ENCODE assay signal across 26 mouse cellular contexts in the genomic region with DNA sequence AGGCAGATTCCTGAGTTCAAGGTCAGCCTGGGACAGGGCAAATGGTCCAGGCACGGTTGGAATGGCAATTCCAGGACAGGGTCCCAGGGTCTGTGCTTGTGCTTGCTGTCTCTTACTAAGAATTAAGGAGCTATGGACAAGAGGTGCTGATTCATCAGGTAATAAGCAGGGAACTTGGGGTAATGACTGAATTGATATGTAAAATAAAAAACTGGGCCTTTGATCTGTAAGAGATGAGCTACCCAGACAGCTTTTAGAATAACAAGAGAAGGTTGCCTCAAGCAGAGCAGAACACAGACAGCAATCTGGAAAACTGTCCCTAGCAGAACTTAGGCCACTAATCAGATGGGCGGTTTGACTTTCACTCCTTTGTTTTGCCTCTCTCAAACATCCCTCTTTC.
"Had no signal": no experiment of that assay in that cellular context is flagged by ENCODE, and none has a peak within 500 bp of the region (broad histone marks: within the 10 kb centered on the region; RNA-seq: fewer than 3 reads in every experiment).

No protein-coding gene starts in this region.

- H3K9me3 ChIP-seq: heart, embryonic 13.5 days; heart, embryonic 15.5 days; kidney, embryonic 15.5 days; limb, embryonic 15.5 days; liver, embryonic 12.5 days had no signal

- H3K4me1 ChIP-seq: heart, embryonic 13.5 days; heart, embryonic 15.5 days; kidney, embryonic 15.5 days; limb, embryonic 15.5 days; liver, embryonic 12.5 days had no signal

- H3K36me3 ChIP-seq: heart, embryonic 13.5 days; heart, embryonic 15.5 days; kidney, embryonic 15.5 days; limb, embryonic 13.5 days; limb, embryonic 15.5 days; liver, embryonic 12.5 days had no signal

- H3K9ac ChIP-seq: heart, embryonic 13.5 days; heart, embryonic 15.5 days; hindbrain, embryonic 14.5 days; kidney, embryonic 15.5 days; limb, embryonic 13.5 days; limb, embryonic 15.5 days; liver, embryonic 12.5 days; liver, embryonic 14.5 days had no signal

- ATAC-seq: hindbrain, embryonic 16.5 days; intestine, embryonic 16.5 days; liver, embryonic 12.5 days had no signal

- H3K4me3 ChIP-seq: heart, adult 2 months; heart, embryonic 13.5 days; heart, embryonic 15.5 days; kidney, embryonic 15.5 days; limb, embryonic 13.5 days; limb, embryonic 15.5 days; liver, embryonic 12.5 days had no signal

- H3K27me3 ChIP-seq: heart, embryonic 13.5 days; heart, embryonic 15.5 days; kidney, embryonic 15.5 days; limb, embryonic 13.5 days; limb, embryonic 15.5 days; liver, embryonic 12.5 days had no signal

- H3K27ac ChIP-seq: heart, adult 2 months; heart, embryonic 13.5 days; heart, embryonic 15.5 days; hindbrain, embryonic 14.5 days; kidney, embryonic 15.5 days; kidney, postnatal 0 days; limb, embryonic 13.5 days; limb, embryonic 15.5 days; liver, embryonic 12.5 days; liver, embryonic 14.5 days had no signal

- DNase-seq: gastrocnemius, postnatal 14 days; gastrocnemius, postnatal 36 days; heart, adult 11 months; heart, adult 2 months; heart, postnatal 14 days; heart, postnatal 36 days; kidney, adult 11 months; kidney, adult 2 months; kidney, adult 9 months; kidney, postnatal 14 days; kidney, postnatal 36 days; layer of hippocampus, adult 9-11 months; layer of hippocampus, postnatal 36 days; left cerebral cortex, postnatal 4 days had no signal

- H3K4me2 ChIP-seq: heart, embryonic 11.5 days; heart, embryonic 13.5 days; heart, embryonic 15.5 days; hindbrain, embryonic 14.5 days; kidney, embryonic 15.5 days; limb, embryonic 13.5 days; limb, embryonic 15.5 days; liver, embryonic 12.5 days had no signal
